Mouse (Mus musculus) megakaryocyte, embryonic 14.5 days (primary cell): ENCODE measurements around the gene Prm3.

Experiments
- FLI1 ChIP-seq: IDR thresholded peaks from 2 replicates; pipeline ENCODE4 v1.6.1; 2012; ENCODE audit warnings: low read length, inconsistent platforms, mixed read lengths
- GATA1 ChIP-seq: IDR thresholded peaks from 3 replicates; pipeline ENCODE4 v1.6.1; 2012; ENCODE audit warnings: mixed read lengths, low read length, inconsistent platforms, borderline replicate concordance

DNA sequence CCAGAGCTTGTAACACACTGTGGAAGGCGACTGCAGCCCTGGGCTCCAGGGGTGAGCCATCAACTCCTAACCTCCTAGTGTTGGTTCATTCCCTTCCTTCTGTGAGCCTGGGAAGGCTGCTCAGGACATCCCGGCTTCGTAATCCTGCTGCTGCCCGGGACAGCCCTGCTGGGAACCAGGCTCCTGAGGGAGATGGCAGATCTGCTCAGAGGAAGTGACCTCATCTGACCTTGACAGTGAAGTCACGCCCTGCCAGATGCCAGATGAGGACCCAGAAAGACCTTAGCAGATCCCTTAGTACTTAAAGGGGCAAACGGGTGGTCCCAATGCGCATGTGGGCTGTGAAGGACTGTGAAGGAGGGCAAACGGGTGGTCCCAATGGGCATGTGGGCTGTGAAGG is 29.5 kb downstream of the Prm3 start:
- no peak for TF ChIP-seq GATA1
- no peak for TF ChIP-seq FLI1
